In genomic region chr2:102828381-102828780, GRCm38 (mm10) we compare ENCODE assay signal across 13 mouse cellular contexts.
"Had no signal": no experiment of that assay in that cellular context is flagged by ENCODE, and none has a peak within 500 bp of the region (broad histone marks: within the 10 kb centered on the region; RNA-seq: fewer than 3 reads in every experiment).

No protein-coding gene starts in this region.

- H3K27ac ChIP-seq: limb, embryonic 13.5 days; liver, embryonic 14.5 days; midbrain, embryonic 13.5 days; neural tube, embryonic 15.5 days had no signal

- H3K36me3 ChIP-seq: limb, embryonic 13.5 days; midbrain, embryonic 13.5 days; neural tube, embryonic 15.5 days had no signal

- H3K4me1 ChIP-seq: limb, embryonic 13.5 days; midbrain, embryonic 13.5 days; neural tube, embryonic 15.5 days had no signal

- ATAC-seq: midbrain, embryonic 13.5 days had no signal

- H3K4me3 ChIP-seq: limb, embryonic 13.5 days; midbrain, embryonic 13.5 days; neural tube, embryonic 15.5 days had no signal

- H3K4me2 ChIP-seq: limb, embryonic 13.5 days; midbrain, embryonic 13.5 days; neural tube, embryonic 15.5 days had no signal

- H3K27me3 ChIP-seq: midbrain, embryonic 13.5 days; neural tube, embryonic 15.5 days had no signal

- H3K9ac ChIP-seq: limb, embryonic 13.5 days; liver, embryonic 14.5 days; midbrain, embryonic 13.5 days; neural tube, embryonic 15.5 days had no signal

- DNase-seq: kidney, postnatal 10 days; kidney, postnatal 4 days; left cerebral cortex, postnatal 4 days; lung, adult 18-20 months; lung, postnatal 36 days; right cerebral cortex, adult 18-20 months; right cerebral cortex, postnatal 25 days; spleen, adult 18-20 months; thymus, postnatal 4 days had no signal

- H3K9me3 ChIP-seq: limb, embryonic 13.5 days; midbrain, embryonic 13.5 days; neural tube, embryonic 15.5 days had no signal
